9 mouse cellular contexts compared by ENCODE assay signal in the genomic region with DNA sequence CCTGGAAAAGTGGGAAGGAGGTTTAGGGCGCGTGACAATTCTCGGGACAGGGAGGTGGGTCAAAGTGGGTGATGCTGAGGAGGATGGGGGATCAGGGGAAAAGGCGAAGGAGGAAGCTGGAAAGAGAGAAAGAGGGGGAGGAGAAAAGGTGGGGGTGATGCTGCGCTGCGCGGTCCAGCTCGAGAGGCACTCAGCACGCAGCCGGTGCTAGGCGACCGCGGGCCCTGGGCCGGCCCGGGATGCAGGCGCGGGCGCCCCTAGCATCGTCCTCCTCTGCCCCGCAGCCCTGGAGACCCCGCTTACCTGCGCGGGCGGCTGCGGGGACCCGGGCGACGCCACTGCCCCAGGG. TPM values are rescaled to one million over a fixed set of nuclear protein-coding genes. Genes with fewer than 3 reads are reported as not detected.
A peak's percentile ranks its signal among the peaks of the same experiment; 100 is the strongest.
DNase-seq lines count a peak whose midpoint lies in the region; ATAC-seq and TF ChIP-seq lines count a peak whose summit lies in the region.
"Had no signal": no experiment of that assay in that cellular context is flagged by ENCODE, and none has a peak within 500 bp of the region (broad histone marks: within the 10 kb centered on the region; RNA-seq: fewer than 3 reads in every experiment).

No protein-coding gene starts in this region.

- peaks cover 15% of the 10 kb centered on the region for H3K27me3 ChIP-seq in kidney, embryonic 16.5 days (ENCODE audit: insufficient read depth, low read length)
- H3K27me3 ChIP-seq in kidney, adult 2 months (replicated peaks; ENCODE audit: control insufficient read depth, insufficient read depth, low read length) = no peaks in the 10 kb centered on the region; the same call in 1 of the 2 replicates
- peaks cover 41% of the 10 kb centered on the region for H3K27me3 ChIP-seq in embryonic facial prominence, embryonic 10.5 days (replicated peaks; ENCODE audit: low read depth, poor library complexity, severe bottlenecking)
- H3K27me3 ChIP-seq in hindbrain, embryonic 13.5 days = 0 out of 2 replicates have a peak, but pooled peaks cover 7% of the 10 kb centered on the region
- H3K27me3 ChIP-seq in midbrain, embryonic 14.5 days (ENCODE audit: control insufficient read depth, insufficient read depth, low read length) = no peaks in the 10 kb centered on the region

- no peaks in the 10 kb centered on the region for H3K9me3 ChIP-seq in kidney, embryonic 16.5 days (ENCODE audit: low read length)
- no peaks in the 10 kb centered on the region for H3K9me3 ChIP-seq in embryonic facial prominence, embryonic 10.5 days
- no peaks in the 10 kb centered on the region for H3K9me3 ChIP-seq in hindbrain, embryonic 13.5 days
- H3K9me3 ChIP-seq in midbrain, embryonic 14.5 days (ENCODE audit: control insufficient read depth, low read length) = no peaks in the 10 kb centered on the region

- under 1% methylated on average over 18 of the region's 28 CpGs for WGBS in kidney, embryonic 16.5 days
- WGBS in kidney, adult 2 months = 2% methylated on average over 28 of the region's 28 CpGs
- WGBS in embryonic facial prominence, embryonic 10.5 days = 1% methylated on average over 28 of the region's 28 CpGs
- 0% methylated on average over 25 of the region's 28 CpGs for WGBS in hindbrain, embryonic 13.5 days
- WGBS in midbrain, embryonic 14.5 days = 0% methylated on average over 18 of the region's 28 CpGs

- H3K4me2 ChIP-seq in kidney, embryonic 16.5 days (replicated peaks; ENCODE audit: low read depth, low read length) = peak overlapping the region; percentile 81
- peak overlapping the region; percentile 84 for H3K4me2 ChIP-seq in hindbrain, embryonic 13.5 days
- peak overlapping the region; percentile 63 for H3K4me2 ChIP-seq in midbrain, embryonic 14.5 days (ENCODE audit: low read length)

- no peak for DNase-seq in kidney, adult 2 months
- DNase-seq in embryonic facial prominence, embryonic 10.5 days (ENCODE audit: low spot score) = no peak
- no peak for DNase-seq in midbrain, embryonic 14.5 days
- no peak for DNase-seq in adrenal gland, postnatal 4 days (ENCODE audit: low spot score in 2 of 2)
- DNase-seq in testis, postnatal 10 days (ENCODE audit: low spot score) = no peak

- no peak for TF ChIP-seq POLR2A in kidney, adult 2 months (IDR thresholded peaks at IDR 0.05; ENCODE audit: low read depth, low read length)

- peaks cover 8% of the 10 kb centered on the region for H3K4me1 ChIP-seq in kidney, embryonic 16.5 days (ENCODE audit: insufficient read depth, low read length)
- H3K4me1 ChIP-seq in kidney, adult 2 months (ENCODE audit: control insufficient read depth, insufficient read depth, low read length) = no peaks in the 10 kb centered on the region
- peaks cover 53% of the 10 kb centered on the region for H3K4me1 ChIP-seq in embryonic facial prominence, embryonic 10.5 days
- H3K4me1 ChIP-seq in hindbrain, embryonic 13.5 days (replicated peaks) = peaks cover 61% of the 10 kb centered on the region
- peaks cover 32% of the 10 kb centered on the region for H3K4me1 ChIP-seq in midbrain, embryonic 14.5 days (ENCODE audit: control insufficient read depth, insufficient read depth, low read length)

- H3K27ac ChIP-seq in kidney, embryonic 16.5 days (ENCODE audit: low read length) = no peak overlapping the region
- H3K27ac ChIP-seq in kidney, adult 2 months (ENCODE audit: insufficient read depth, low read depth, low read length) = no peak overlapping the region
- H3K27ac ChIP-seq in embryonic facial prominence, embryonic 10.5 days (replicated peaks) = peak overlapping the region; percentile 94
- H3K27ac ChIP-seq in hindbrain, embryonic 13.5 days = peak overlapping the region; percentile 92
- peak overlapping the region; percentile 85 for H3K27ac ChIP-seq in midbrain, embryonic 14.5 days (replicated peaks; ENCODE audit: low read depth, low read length)

- no peaks in the 10 kb centered on the region for H3K36me3 ChIP-seq in kidney, embryonic 16.5 days (ENCODE audit: insufficient read depth, low read length)
- H3K36me3 ChIP-seq in kidney, adult 2 months (ENCODE audit: control insufficient read depth, insufficient read depth, low read length) = no peaks in the 10 kb centered on the region
- H3K36me3 ChIP-seq in embryonic facial prominence, embryonic 10.5 days (replicated peaks) = peaks cover 27% of the 10 kb centered on the region
- H3K36me3 ChIP-seq in hindbrain, embryonic 13.5 days = peaks cover 26% of the 10 kb centered on the region
- H3K36me3 ChIP-seq in midbrain, embryonic 14.5 days (ENCODE audit: control insufficient read depth, insufficient read depth, low read length) = peaks cover 19% of the 10 kb centered on the region; the same call in 1 of the 2 replicates

- TF ChIP-seq CTCF in kidney, adult 2 months (conservative IDR thresholded peaks at IDR 0.05; ENCODE audit: insufficient read depth, insufficient read length, low read depth, low read length) = no peak

- H3K4me3 ChIP-seq in kidney, embryonic 16.5 days (ENCODE audit: low read length) = peak overlapping the region; percentile 64
- no peak overlapping the region; the same call in 1 of the 2 replicates for H3K4me3 ChIP-seq in kidney, adult 2 months (ENCODE audit: insufficient read depth, low read depth, low read length)
- peak overlapping the region; percentile 78 for H3K4me3 ChIP-seq in embryonic facial prominence, embryonic 10.5 days
- H3K4me3 ChIP-seq in hindbrain, embryonic 13.5 days = peak overlapping the region; percentile 73
- peak overlapping the region; percentile 61 for H3K4me3 ChIP-seq in midbrain, embryonic 14.5 days (replicated peaks; ENCODE audit: low read depth, low read length)

- peak overlapping the region; percentile 72 for H3K9ac ChIP-seq in kidney, embryonic 16.5 days (replicated peaks; ENCODE audit: low read length)
- H3K9ac ChIP-seq in hindbrain, embryonic 13.5 days = peak overlapping the region; percentile 86
- peak overlapping the region; percentile 78 for H3K9ac ChIP-seq in midbrain, embryonic 14.5 days (replicated peaks; ENCODE audit: low read length)

- ATAC-seq in kidney, embryonic 16.5 days (ENCODE audit: low FRiP score, low TSS enrichment) = peak; percentile 77
- peak; percentile 83 for ATAC-seq in hindbrain, embryonic 13.5 days (ENCODE audit: low FRiP score)
- ATAC-seq in midbrain, embryonic 14.5 days (ENCODE audit: low FRiP score, low TSS enrichment) = peak; percentile 79
- ATAC-seq in erythroid progenitor cell, adult 5-6 weeks (replicated peaks; ENCODE audit: low FRiP score, poor library complexity, severe bottlenecking) = no peak

RNA-seq across cellular contexts. Expression of gene Asphd2, which starts 0.3 kb away (rescaled TPM):
- polyA plus RNA-seq in kidney, embryonic 16.5 days (2015; fragmentation: Nextera tagmentation; extraction: Ambion mirVana) = 3.8 and 4.9 TPM in 2 replicates
- polyA plus RNA-seq in kidney, adult 2 months (2012; rRNA removed) = 0.20 and 0.45 TPM in 2 replicates
- 23.7 and 27.3 TPM in 2 replicates for polyA plus RNA-seq in embryonic facial prominence, embryonic 10.5 days (2016; fragmentation: Nextera tagmentation; extraction: Ambion mirVana)
- 35.5 and 37.7 TPM in 2 replicates for polyA plus RNA-seq in hindbrain, embryonic 13.5 days (2015; fragmentation: Nextera tagmentation; extraction: Ambion mirVana)
- polyA plus RNA-seq in midbrain, embryonic 14.5 days (2014; fragmentation: Nextera tagmentation; extraction: Ambion mirVana) = 91.5 and 103 TPM in 2 replicates
- total RNA-seq in erythroid progenitor cell, adult 5-6 weeks (2015; ENCODE audit: low replicate concordance) = not detected in 2 replicates
- total RNA-seq in erythroid progenitor cell, adult 5-6 weeks (2017; ENCODE audit: low replicate concordance) = not detected in 2 replicates
- total RNA-seq in adrenal gland, postnatal 4 days (2021) = 1 to 10 TPM; 9.5 to 9.9 TPM

RNA-seq across cellular contexts. Expression of gene Gm6583, which starts 38.6 kb away (rescaled TPM):
- polyA plus RNA-seq in kidney, embryonic 16.5 days (2015; fragmentation: Nextera tagmentation; extraction: Ambion mirVana) = 0.20 and 0.30 TPM in 2 replicates
- not detected in 2 replicates for polyA plus RNA-seq in kidney, adult 2 months (2012; rRNA removed)
- 0.28 and 0.30 TPM in 2 replicates for polyA plus RNA-seq in embryonic facial prominence, embryonic 10.5 days (2016; fragmentation: Nextera tagmentation; extraction: Ambion mirVana)
- 0.17 and 0.34 TPM in 2 replicates for polyA plus RNA-seq in hindbrain, embryonic 13.5 days (2015; fragmentation: Nextera tagmentation; extraction: Ambion mirVana)
- polyA plus RNA-seq in midbrain, embryonic 14.5 days (2014; fragmentation: Nextera tagmentation; extraction: Ambion mirVana) = 0.12 and 0.26 TPM in 2 replicates
- total RNA-seq in erythroid progenitor cell, adult 5-6 weeks (2015; ENCODE audit: low replicate concordance) = not detected in 2 replicates
- not detected in 2 replicates for total RNA-seq in erythroid progenitor cell, adult 5-6 weeks (2017; ENCODE audit: low replicate concordance)
- total RNA-seq in adrenal gland, postnatal 4 days (2021) = under 1 TPM in 1 of 2 experiments, not detected in 1; 0.23 TPM
- polyA plus RNA-seq: gonadal fat pad, adult 2 months had no signal

RNA-seq across cellular contexts. Expression of gene Hps4, which starts 51.5 kb away (rescaled TPM):
- 36.8 TPM in 2 replicates for polyA plus RNA-seq in kidney, embryonic 16.5 days (2015; fragmentation: Nextera tagmentation; extraction: Ambion mirVana)
- 43.5 and 54.3 TPM in 2 replicates for polyA plus RNA-seq in kidney, adult 2 months (2012; rRNA removed)
- 36.1 and 36.9 TPM in 2 replicates for polyA plus RNA-seq in embryonic facial prominence, embryonic 10.5 days (2016; fragmentation: Nextera tagmentation; extraction: Ambion mirVana)
- 40.3 and 43.2 TPM in 2 replicates for polyA plus RNA-seq in hindbrain, embryonic 13.5 days (2015; fragmentation: Nextera tagmentation; extraction: Ambion mirVana)
- polyA plus RNA-seq in midbrain, embryonic 14.5 days (2014; fragmentation: Nextera tagmentation; extraction: Ambion mirVana) = 42.0 and 47.4 TPM in 2 replicates
- total RNA-seq in erythroid progenitor cell, adult 5-6 weeks (2015; ENCODE audit: low replicate concordance) = 8.0 and 14.1 TPM in 2 replicates
- total RNA-seq in erythroid progenitor cell, adult 5-6 weeks (2017; ENCODE audit: low replicate concordance) = 0.64 and 1.9 TPM in 2 replicates
- total RNA-seq in adrenal gland, postnatal 4 days (2021) = 10 to 100 TPM; 32.8 to 37.2 TPM

RNA-seq across cellular contexts. Expression of gene Srrd, which starts 51.5 kb away (rescaled TPM):
- polyA plus RNA-seq in kidney, embryonic 16.5 days (2015; fragmentation: Nextera tagmentation; extraction: Ambion mirVana) = 44.8 and 47.0 TPM in 2 replicates
- polyA plus RNA-seq in kidney, adult 2 months (2012; rRNA removed) = 31.2 and 39.3 TPM in 2 replicates
- 48.2 and 51.6 TPM in 2 replicates for polyA plus RNA-seq in embryonic facial prominence, embryonic 10.5 days (2016; fragmentation: Nextera tagmentation; extraction: Ambion mirVana)
- 53.6 and 60.2 TPM in 2 replicates for polyA plus RNA-seq in hindbrain, embryonic 13.5 days (2015; fragmentation: Nextera tagmentation; extraction: Ambion mirVana)
- 52.4 and 68.6 TPM in 2 replicates for polyA plus RNA-seq in midbrain, embryonic 14.5 days (2014; fragmentation: Nextera tagmentation; extraction: Ambion mirVana)
- 15.1 and 20.1 TPM in 2 replicates for total RNA-seq in erythroid progenitor cell, adult 5-6 weeks (2015; ENCODE audit: low replicate concordance)
- total RNA-seq in erythroid progenitor cell, adult 5-6 weeks (2017; ENCODE audit: low replicate concordance) = 0.38 and 6.2 TPM in 2 replicates
- total RNA-seq in adrenal gland, postnatal 4 days (2021) = 10 to 100 TPM; 21.4 to 28.4 TPM

RNA-seq across cellular contexts. Expression of gene Gm6588, which starts 54.8 kb away (rescaled TPM):
- polyA plus RNA-seq in kidney, embryonic 16.5 days (2015; fragmentation: Nextera tagmentation; extraction: Ambion mirVana) = not detected in 2 replicates
- not detected in 2 replicates for polyA plus RNA-seq in kidney, adult 2 months (2012; rRNA removed)
- polyA plus RNA-seq in embryonic facial prominence, embryonic 10.5 days (2016; fragmentation: Nextera tagmentation; extraction: Ambion mirVana) = not detected in 2 replicates
- polyA plus RNA-seq in hindbrain, embryonic 13.5 days (2015; fragmentation: Nextera tagmentation; extraction: Ambion mirVana) = 0.78 and 1.2 TPM in 2 replicates
- 0.26 and 0.61 TPM in 2 replicates for polyA plus RNA-seq in midbrain, embryonic 14.5 days (2014; fragmentation: Nextera tagmentation; extraction: Ambion mirVana)
- total RNA-seq in erythroid progenitor cell, adult 5-6 weeks (2015; ENCODE audit: low replicate concordance) = not detected in 2 replicates
- not detected in 2 replicates for total RNA-seq in erythroid progenitor cell, adult 5-6 weeks (2017; ENCODE audit: low replicate concordance)
- total RNA-seq in adrenal gland, postnatal 4 days (2021) = not detected

Comparison
In these comparisons a context has a peak if more than half of its experiments do, and no peak if none do; other contexts are left out.
1. H3K27ac ChIP-seq: peak in embryonic facial prominence, embryonic 10.5 days (single experiment), hindbrain, embryonic 13.5 days (single experiment) and midbrain, embryonic 14.5 days (single experiment); none in kidney, embryonic 16.5 days (single experiment) and kidney, adult 2 months (single experiment).
2. Peak in every context shown above with its lines, with median percentiles within 50 percentile points of each other: H3K4me2 ChIP-seq and H3K9ac ChIP-seq.